Mouse (Mus musculus): ENCODE data around the gene Gpr19.
A peak's percentile ranks its signal among the peaks of the same experiment; 100 is the strongest.

The Gpr19 gene

GRCm38 (mm10) chr6:134847550-134847949 is 50.8 kb downstream of the Gpr19 start:
- no peak for DNase-seq

GRCm38 (mm10) chr6:134846308-134846707 is 52.1 kb downstream of the Gpr19 start:
- DNase-seq: no peak

- no peak for DNase-seq
Observed at GRCm38 (mm10) chr6:134845726-134846125, 52.7 kb downstream of the Gpr19 start.

- no peak for DNase-seq
Observed at GRCm38 (mm10) chr6:134840346-134840745, 58.0 kb downstream of the Gpr19 start.

GRCm38 (mm10) chr6:134838111-134838510 is 60.3 kb downstream of the Gpr19 start:
- DNase-seq: no peak

GRCm38 (mm10) chr6:134834585-134835251 is 63.7 kb downstream of the Gpr19 start:
- DNase-seq: no peak

- no peak for DNase-seq
Observed at GRCm38 (mm10) chr6:134830776-134831175, 67.6 kb downstream of the Gpr19 start.

- DNase-seq: peak; percentile 100
Observed at GRCm38 (mm10) chr6:134829786-134830700, 68.3 kb downstream of the Gpr19 start, which contains the start of gene Crebl2. Crebl2 (plus strand) TSS chr6:134830154.

- no peak for DNase-seq
Observed at GRCm38 (mm10) chr6:134822844-134823243, 75.5 kb downstream of the Gpr19 start.

GRCm38 (mm10) chr6:134820411-134820810 is 78.0 kb downstream of the Gpr19 start:
- DNase-seq: no peak

GRCm38 (mm10) chr6:134819741-134820140 is 78.6 kb downstream of the Gpr19 start:
- no peak for DNase-seq
